Mouse (Mus musculus): ENCODE measurements around the gene Mthfd1l.

GRCm38 (mm10) chr10:4155521-4155920 lies 182.6 kb downstream of the Mthfd1l start:
- TF ChIP-seq CTCF (IDR thresholded peaks at IDR 0.05; ENCODE audit: low read depth): no peak
- TF ChIP-seq EP300 (IDR thresholded peaks at IDR 0.05; ENCODE audit: low read depth): no peak
